8 mouse cellular contexts compared by ENCODE assay signal in the genomic region with DNA sequence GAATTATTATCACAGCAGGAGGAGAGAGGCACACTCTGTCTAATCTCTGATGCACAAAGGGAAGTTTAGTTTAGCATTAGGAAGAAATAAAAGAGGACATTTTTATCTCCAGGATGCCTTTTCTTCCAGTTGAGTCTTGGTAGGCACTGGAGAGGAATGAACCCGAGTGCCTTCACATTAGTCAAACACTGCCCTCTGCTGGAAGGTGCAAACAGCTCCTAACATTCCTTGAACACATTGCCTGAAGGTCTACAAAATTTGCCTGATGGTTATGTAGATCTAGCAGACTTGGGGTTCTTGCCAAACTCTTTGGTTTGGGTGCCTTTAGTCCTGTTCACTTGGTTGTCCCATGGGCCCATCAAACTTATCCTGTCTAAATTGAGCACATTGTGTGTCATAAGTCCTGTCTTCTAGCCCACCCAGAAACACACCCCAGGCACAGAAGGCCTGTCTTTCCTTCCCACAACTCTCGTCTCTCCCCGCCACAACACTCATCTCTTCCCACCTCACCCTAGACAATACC.
DNase-seq lines count a peak whose midpoint lies in the region; ATAC-seq lines count a peak whose summit lies in the region.
"Had no signal": no experiment of that assay in that cellular context is flagged by ENCODE, and none has a peak within 500 bp of the region (broad histone marks: within the 10 kb centered on the region; RNA-seq: fewer than 3 reads in every experiment).

No protein-coding gene starts in this region.

- 83% methylated on average over 3 of the region's 3 CpGs for WGBS in kidney, embryonic 15.5 days
- 80% methylated on average over 3 of the region's 3 CpGs for WGBS in midbrain, embryonic 10.5 days
- WGBS in hindbrain, embryonic 14.5 days: 77% methylated on average over 3 of the region's 3 CpGs

- H3K36me3 ChIP-seq in kidney, embryonic 15.5 days: no peaks in the 10 kb centered on the region
- H3K36me3 ChIP-seq in midbrain, embryonic 10.5 days: 0 out of 2 replicates have a peak, but pooled peaks cover 2% of the 10 kb centered on the region
- H3K36me3 ChIP-seq in hindbrain, embryonic 14.5 days (replicated peaks; ENCODE audit: control insufficient read depth, insufficient read depth): no peaks in the 10 kb centered on the region
- H3K36me3 ChIP-seq: liver, embryonic 13.5 days had no signal

- no peaks in the 10 kb centered on the region for H3K9me3 ChIP-seq in kidney, embryonic 15.5 days (replicated peaks)
- H3K9me3 ChIP-seq in midbrain, embryonic 10.5 days (replicated peaks): 0 out of 2 replicates have a peak, but pooled peaks cover 2% of the 10 kb centered on the region
- no peaks in the 10 kb centered on the region for H3K9me3 ChIP-seq in hindbrain, embryonic 14.5 days (ENCODE audit: control insufficient read depth, low read length)
- H3K9me3 ChIP-seq: liver, embryonic 13.5 days had no signal

- DNase-seq in kidney, adult 8-10 months: peak; percentile 44 to 66
- peak; percentile 72 for DNase-seq in NIH3T3 (ENCODE audit: low read depth)
- peak; percentile 73 for DNase-seq in lung, postnatal 10 days
- no peak for DNase-seq in midbrain, embryonic 10.5 days (ENCODE audit: low spot score)
- DNase-seq in hindbrain, embryonic 14.5 days (ENCODE audit: low spot score): no peak
- DNase-seq: liver, embryonic 13.5 days had no signal

- H3K4me3 ChIP-seq in kidney, embryonic 15.5 days (replicated peaks): no peak overlapping the region
- no peak overlapping the region for H3K4me3 ChIP-seq in midbrain, embryonic 10.5 days
- no peak overlapping the region for H3K4me3 ChIP-seq in hindbrain, embryonic 14.5 days (replicated peaks; ENCODE audit: low read length)
- H3K4me3 ChIP-seq: liver, embryonic 13.5 days had no signal

- H3K9ac ChIP-seq in kidney, embryonic 15.5 days: no peak overlapping the region
- H3K9ac ChIP-seq in hindbrain, embryonic 14.5 days: no peak overlapping the region
- H3K9ac ChIP-seq: liver, embryonic 13.5 days had no signal

- H3K4me1 ChIP-seq in kidney, embryonic 15.5 days: no peaks in the 10 kb centered on the region
- 0 out of 2 replicates have a peak, but pooled peaks cover 5% of the 10 kb centered on the region for H3K4me1 ChIP-seq in midbrain, embryonic 10.5 days
- no peaks in the 10 kb centered on the region for H3K4me1 ChIP-seq in hindbrain, embryonic 14.5 days (replicated peaks; ENCODE audit: control insufficient read depth, insufficient read depth, low read length)
- H3K4me1 ChIP-seq: liver, embryonic 13.5 days had no signal

- H3K4me2 ChIP-seq in kidney, embryonic 15.5 days: no peak overlapping the region
- H3K4me2 ChIP-seq in hindbrain, embryonic 14.5 days (replicated peaks): no peak overlapping the region
- H3K4me2 ChIP-seq: liver, embryonic 13.5 days had no signal

- no peaks in the 10 kb centered on the region for H3K27me3 ChIP-seq in kidney, embryonic 15.5 days
- no peaks in the 10 kb centered on the region for H3K27me3 ChIP-seq in midbrain, embryonic 10.5 days (ENCODE audit: low read depth, poor library complexity, severe bottlenecking)
- H3K27me3 ChIP-seq in hindbrain, embryonic 14.5 days (ENCODE audit: control insufficient read depth, insufficient read depth, low read length): no peaks in the 10 kb centered on the region
- H3K27me3 ChIP-seq: liver, embryonic 13.5 days had no signal

- no peak for ATAC-seq in kidney, embryonic 15.5 days (replicated peaks; ENCODE audit: low FRiP score)
- ATAC-seq in common myeloid progenitor, adult 5-6 weeks (replicated peaks; ENCODE audit: low read depth, poor library complexity, severe bottlenecking): peak; percentile 79
- ATAC-seq in hindbrain, embryonic 14.5 days (ENCODE audit: low FRiP score): no peak

- no peak overlapping the region for H3K27ac ChIP-seq in kidney, embryonic 15.5 days
- H3K27ac ChIP-seq in midbrain, embryonic 10.5 days (replicated peaks): no peak overlapping the region
- no peak overlapping the region for H3K27ac ChIP-seq in hindbrain, embryonic 14.5 days
- H3K27ac ChIP-seq: liver, embryonic 13.5 days had no signal

Comparison
In these comparisons a context has a peak if more than half of its experiments do, and no peak if none do; other contexts are left out.
1. DNase-seq: peak in kidney, adult 8-10 months (2 of 2), NIH3T3 (single experiment) and lung, postnatal 10 days (single experiment); none in midbrain, embryonic 10.5 days (single experiment) and hindbrain, embryonic 14.5 days (single experiment).